Mouse (Mus musculus) embryonic fibroblast, embryonic 13.5 days (primary cell): ENCODE data around the gene Rbm34.

Experiments used
- CTCF ChIP-seq: IDR thresholded peaks from 2 replicates; pipeline ENCODE4 v1.5.1; 2011; ENCODE audit warnings: mild to moderate bottlenecking, control low read depth, low read length, moderate library complexity, borderline replicate concordance; ENCODE audit not compliant: insufficient read depth
- POLR2A ChIP-seq: IDR thresholded peaks from 2 replicates; pipeline ENCODE4 v1.6.1; 2011; ENCODE audit warnings: low read depth, mild to moderate bottlenecking, control low read depth, low read length, moderate library complexity

DNA sequence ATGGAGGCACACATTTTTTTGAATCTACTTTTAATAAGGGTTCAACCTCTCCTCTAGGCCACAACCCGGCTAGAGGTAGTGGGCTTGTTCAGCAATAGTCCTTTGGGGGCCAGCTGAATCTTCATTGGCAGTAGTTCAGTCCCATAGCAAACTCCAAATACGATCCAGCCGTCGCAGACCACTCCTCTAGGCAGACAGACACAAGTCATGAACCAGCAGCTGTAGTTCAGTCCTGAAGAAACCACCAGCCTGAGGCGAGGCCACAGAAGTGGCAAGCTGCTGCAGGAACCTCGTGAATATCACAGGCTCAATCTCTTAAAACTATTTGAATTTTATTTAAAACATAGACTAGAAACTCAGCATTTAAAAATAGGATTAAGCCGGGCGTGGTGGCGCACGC is 7.2 kb upstream of the Rbm34 start:
- TF ChIP-seq CTCF (no peak), POLR2A (no peak)
